Mouse (Mus musculus) adrenal gland, postnatal 36 days (tissue): Measurements from ENCODE around the gene Macrod2. TPM values are rescaled to one million over a fixed set of nuclear protein-coding genes. Genes with fewer than 3 reads are reported as not detected.

ENCODE experiments used
- DNase-seq, 2 experiments: peaks; one replicate each; pipeline ENCODE4 v3.0.0; 2021; ENCODE audit warnings: mixed read lengths in 1 of 2
- total RNA-seq, 2 experiments: library from RNA; stranded (reverse); gene quantifications; 2 replicates each; pipeline ENCODE4 v1.2.3; 2021

The Macrod2 gene
- total RNA-seq, 2 experiments from 2014 or later: 5.3 to 8.6 TPM

DNA sequence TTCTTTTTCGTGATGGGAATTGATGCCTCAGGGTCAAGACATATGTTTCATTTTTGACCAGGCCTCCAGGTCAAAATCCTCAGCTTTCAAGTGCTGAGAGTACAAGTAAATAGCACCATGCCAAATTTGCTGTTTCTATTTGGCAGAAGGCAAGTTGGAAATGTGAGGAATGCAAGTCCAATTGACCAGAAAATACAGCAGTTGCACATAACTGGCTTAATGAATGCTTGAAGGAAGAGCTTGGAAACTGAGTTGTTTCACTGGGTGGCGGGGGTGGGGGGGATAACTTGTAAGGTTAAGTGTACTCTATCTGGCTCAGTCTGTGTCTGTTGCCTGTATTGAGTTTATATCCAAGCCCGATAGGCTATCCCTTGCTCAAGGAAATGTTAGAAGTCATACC lies 913.3 kb downstream of the Macrod2 start:
- no peak for DNase-seq

DNA sequence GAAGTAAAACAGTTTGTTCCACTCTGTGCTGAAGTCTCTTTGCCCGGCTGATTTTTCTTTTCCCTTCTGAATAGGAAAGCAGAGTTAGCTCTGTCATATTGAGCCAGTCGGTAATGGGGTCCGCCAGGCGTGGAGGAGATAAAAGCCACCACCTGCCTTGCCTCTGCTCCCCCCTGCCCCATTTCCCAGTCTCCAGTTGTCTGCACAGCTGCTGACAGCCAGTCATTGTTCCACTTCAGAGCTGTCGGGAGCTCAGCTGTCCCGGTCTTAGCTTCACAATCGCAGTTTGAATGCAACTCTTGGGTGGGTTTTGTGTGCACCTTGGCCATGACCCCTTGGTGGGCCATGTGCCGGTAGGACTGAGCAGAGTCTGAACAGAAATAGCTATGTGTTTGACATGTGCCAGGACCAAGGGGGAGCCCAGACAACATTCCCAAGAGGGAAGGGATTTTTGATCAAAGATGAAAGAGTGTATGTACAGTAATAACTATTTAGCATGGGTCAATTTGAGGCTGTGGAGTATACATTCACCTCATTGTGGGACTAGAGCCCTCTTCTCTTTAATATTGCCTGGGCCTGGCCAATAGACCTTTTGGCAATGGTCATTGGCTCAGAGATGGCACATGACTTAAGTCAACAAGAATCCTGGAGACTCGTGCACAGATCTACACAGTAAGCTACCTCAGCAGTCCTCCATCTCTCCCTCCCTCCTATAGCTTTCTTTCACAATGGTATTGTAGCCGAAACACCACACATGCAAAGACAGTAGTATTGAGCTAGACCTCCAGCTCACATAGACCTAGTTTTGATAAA lies 917.2 kb downstream of the Macrod2 start:
- no peak for DNase-seq

DNA sequence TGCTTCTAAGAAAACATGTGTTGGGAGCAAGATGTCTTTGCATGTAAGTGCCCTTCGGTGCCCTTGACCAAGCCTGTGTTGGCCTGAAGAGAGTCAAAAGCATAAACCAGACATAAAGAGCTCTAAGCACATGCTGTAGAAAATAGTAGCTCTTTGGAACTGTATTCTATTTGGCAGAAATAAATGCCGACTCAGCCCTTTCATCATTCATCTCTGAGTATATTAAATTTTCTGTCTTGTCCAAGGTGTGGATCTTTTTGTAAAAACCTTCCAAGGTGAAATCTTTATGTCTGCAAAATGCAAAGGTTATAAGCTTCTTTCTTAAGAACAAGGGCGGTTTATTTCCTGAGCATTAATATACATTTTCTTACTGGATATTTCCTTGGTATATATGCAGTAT lies 920.2 kb downstream of the Macrod2 start:
- no peak for DNase-seq

- DNase-seq: no peak
These were observed 928.9 kb downstream of the Macrod2 start for GRCm38 (mm10) chr2:141323956-141324460.

DNA sequence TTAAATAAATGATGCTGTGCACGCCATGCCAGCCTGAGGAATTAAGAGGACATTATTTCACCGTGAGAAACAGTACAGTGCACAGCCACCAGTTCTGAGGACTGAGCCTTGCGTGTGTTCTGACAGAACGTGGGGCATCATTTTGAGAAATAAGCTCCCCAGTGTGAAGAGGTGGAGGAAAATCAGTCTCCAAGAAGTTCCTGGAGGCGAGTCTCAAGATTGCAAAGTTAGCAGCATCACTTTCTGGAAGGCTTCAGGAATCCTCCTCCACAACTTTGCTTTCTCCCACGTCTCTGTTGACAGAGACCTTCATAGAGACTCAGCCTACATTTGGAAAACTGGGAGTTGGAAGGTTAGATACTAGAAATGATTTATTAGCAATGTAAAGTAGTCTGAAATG lies 932.2 kb downstream of the Macrod2 start:
- no peak for DNase-seq

- no peak for DNase-seq
These were observed 942.6 kb downstream of the Macrod2 start for GRCm38 (mm10) chr2:141337708-141338107.

GRCm38 (mm10) chr2:141343988-141344535 lies 949.0 kb downstream of the Macrod2 start:
- DNase-seq: no peak

DNA sequence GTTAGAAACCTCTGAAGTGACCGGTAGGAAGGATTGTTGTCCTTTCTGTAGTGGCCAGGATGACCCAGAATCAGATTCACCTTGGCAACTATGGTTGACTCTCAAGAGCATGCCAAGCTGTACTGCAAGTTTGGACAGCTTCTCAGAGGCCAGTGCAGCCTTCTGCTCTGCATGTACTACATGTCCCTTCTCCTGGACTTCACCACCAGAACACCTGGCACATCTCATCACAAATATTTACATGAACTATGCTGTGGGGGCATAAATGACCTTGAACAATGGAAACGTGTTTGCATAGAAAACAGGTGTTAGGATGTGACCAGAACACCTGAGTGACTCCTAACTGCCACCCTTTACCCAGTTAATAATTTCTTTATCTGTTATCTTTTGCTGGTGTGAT lies 957.5 kb downstream of the Macrod2 start:
- DNase-seq: no peak

DNA sequence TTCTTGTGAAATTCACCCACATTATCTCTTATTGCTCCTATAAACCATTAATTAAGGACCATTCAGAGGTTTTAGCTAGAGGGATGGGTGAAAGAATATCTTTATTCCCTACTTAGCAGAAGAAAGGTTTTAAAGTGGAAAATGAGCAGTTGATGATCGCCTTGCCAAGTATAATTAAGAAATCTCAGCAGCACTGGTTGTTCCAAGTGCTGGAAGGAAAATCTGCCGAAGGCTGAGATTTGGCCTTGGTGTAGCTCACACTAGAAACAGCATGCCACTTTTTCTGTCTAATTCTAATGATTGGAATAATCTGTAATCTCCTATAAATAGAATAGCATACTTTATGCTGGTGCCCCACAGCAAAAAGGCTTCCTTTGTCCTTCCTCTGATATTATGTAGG lies 993.5 kb downstream of the Macrod2 start:
- DNase-seq: no peak

DNA sequence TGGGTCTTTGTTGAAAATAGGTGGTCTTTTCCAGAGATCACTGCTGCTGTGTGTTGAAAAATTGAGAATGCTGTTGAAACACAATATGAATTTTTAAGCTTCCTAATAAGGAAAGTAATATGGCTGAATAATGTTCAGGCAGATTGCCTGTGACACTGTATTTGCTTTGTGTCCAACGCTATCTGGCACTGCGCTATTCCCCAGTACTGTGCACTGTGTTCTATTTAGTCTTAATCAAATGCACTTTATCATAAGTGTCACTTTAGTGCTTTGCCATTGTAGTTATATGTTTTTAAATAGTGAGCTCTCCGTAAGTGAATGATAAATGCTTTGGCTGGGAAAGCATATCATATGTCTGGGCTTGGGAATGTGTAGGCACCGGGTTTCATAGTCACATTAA lies 996.1 kb downstream of the Macrod2 start:
- no peak for DNase-seq

DNA sequence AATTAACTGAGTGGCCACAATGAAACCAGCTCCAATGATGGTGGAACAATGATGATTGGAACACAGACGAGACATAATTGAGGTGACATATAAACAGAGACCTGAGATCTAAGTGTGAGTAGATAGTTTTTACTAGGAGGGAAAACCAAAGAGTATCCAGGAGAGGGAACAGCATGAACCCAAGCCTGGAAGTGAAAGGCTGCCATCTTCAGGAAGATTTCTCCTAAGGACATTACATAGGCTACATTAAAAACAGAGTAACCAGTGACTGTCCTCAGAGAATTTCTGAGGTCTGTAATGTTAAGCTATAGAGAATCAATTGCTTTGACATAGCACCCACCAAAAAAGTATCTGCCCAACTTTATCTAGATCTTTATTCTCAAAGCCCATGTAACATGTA lies 999.7 kb downstream of the Macrod2 start:
- DNase-seq: peak in 1 of 2 experiments; percentile 4

DNA sequence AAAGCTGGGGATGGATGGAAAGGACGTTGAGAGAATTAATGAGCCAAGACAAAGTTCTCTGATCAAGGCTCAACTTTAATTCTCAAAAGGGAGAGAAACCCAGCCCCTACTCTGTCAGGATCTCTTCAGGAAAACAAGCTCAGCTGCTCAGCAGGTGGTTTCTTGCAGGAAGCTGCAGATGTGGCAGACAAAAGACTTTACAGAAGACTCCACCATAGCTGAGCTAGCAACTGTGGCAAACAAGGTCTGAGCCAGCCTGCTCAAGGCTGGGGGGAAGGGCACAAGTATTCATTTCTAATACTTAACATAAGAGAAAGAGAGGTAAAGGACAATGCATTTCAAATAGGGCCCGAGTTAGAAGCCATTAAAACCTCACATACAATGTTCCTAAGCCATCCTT lies 1013.7 kb downstream of the Macrod2 start:
- DNase-seq: no peak

DNA sequence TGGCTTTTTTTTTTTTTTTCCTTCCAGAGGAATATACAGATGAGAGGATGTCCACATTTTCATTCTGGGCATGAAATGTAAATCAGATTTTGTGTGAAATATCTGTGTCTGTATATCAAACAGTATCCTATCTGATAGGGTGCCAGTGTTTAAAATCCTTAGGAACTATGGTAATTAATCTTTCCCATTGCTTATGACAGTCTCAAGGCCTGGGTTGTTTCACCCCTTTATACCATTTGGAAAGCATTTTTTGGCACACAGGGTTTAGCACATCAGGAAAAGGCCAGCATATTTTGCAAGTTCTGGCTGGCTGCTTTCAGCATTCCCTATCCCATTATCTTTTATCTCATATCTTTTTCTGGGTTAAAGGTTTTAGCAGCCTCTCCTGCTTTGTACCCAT lies 1021.3 kb downstream of the Macrod2 start:
- DNase-seq: no peak

- no peak for DNase-seq
These were observed 1021.9 kb downstream of the Macrod2 start for GRCm38 (mm10) chr2:141416855-141417544.

GRCm38 (mm10) chr2:141419806-141420205 lies 1024.7 kb downstream of the Macrod2 start:
- DNase-seq: no peak

DNA sequence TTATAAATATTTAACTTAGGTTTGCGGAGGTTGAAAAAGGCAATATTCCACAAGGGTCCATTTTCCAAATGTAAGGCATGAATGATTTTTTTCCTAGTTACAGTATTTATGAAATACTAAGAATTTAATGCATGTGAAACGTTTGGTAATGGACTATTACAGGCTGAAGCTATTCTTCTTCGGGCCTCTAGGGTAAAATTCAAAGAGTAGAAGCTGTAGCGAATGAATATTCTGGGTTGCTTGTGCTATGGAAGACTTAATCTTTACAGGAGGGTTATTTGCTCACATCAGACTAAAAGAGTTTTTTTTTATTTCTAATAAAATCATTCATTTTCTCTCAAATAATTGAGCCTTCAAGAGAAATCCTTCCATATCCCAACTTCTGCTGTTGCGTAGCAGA lies 1039.0 kb downstream of the Macrod2 start:
- no peak for DNase-seq

DNA sequence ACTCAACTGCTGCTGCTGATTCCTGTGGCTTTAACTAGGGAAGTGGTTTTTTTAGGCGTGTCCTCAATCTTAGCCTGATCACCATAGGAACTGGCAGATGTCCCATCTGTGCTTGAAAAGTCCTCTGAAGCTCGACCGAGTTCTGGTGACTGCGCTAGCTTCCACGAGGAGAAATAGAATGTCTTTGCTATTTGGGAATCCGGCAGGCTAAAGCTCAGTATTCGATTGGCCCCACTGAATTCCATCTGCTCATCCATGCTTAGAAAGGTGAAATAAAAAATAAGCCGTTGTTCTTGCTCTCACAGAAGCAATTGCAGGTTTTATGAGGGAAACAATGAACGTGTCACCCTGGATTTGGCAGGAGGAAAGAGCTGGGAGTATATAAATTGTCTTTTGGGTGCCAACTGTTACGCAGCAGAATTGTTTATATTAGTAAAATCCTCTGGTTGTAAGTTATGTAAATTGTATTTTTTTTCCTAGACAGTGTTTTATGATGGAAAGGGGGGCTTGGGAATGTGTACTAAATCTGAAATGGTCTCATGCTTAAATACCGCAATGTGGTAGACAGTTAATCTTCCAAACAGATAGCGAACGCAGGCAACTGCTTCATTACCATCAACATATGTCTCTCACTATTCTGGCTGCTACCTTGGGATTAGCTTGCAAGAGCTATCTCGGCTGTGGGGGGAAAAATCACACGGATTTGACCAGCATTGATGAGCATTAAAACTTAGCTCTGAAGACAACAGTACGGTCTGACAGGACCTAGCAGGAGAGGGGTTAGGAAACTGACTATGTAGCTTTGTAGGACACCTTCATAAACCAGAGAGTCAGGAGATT lies 1039.8 kb downstream of the Macrod2 start:
- no peak for DNase-seq

DNA sequence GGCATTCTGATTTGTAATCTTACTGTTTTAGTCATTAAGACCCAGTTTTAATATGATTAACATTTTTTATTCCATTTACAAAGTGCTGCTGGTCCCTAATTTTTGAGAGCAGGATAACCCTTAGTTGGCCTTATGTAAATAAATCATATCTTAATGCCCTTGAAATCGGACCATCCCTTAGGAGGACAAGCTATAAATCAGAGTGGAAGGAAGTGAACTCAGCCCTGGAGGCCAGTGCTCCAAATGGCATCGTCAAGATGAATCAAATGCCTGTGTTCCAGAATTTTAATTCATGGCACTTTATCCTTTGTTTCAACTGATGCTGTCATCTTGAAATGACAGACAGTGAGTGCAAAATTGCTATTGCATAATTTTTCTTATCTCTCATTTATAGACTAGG lies 1046.8 kb downstream of the Macrod2 start:
- DNase-seq: peak in 1 of 2 experiments; percentile 4

GRCm38 (mm10) chr2:141449078-141449680 lies 1054.1 kb downstream of the Macrod2 start:
- no peak for DNase-seq

- DNase-seq: no peak
These were observed 1068.8 kb downstream of the Macrod2 start for GRCm38 (mm10) chr2:141463946-141464345.

- no peak for DNase-seq
These were observed 1077.7 kb downstream of the Macrod2 start for GRCm38 (mm10) chr2:141472791-141473190.

GRCm38 (mm10) chr2:141477585-141477984 lies 1082.5 kb downstream of the Macrod2 start:
- no peak for DNase-seq
